Mouse (Mus musculus): ENCODE data around the gene Gmds. TPM values are rescaled to one million over a fixed set of nuclear protein-coding genes. Genes with fewer than 3 reads are reported as not detected.

Gene Gmds
- total RNA-seq, 1 experiment, result 7.3 TPM

GRCm38 (mm10) chr13:31874427-31874826, 464.1 kb downstream of the Gmds start:
- no peak for DNase-seq (ENCODE audit: low read depth, low spot score)
- Histone ChIP-seq H3K9ac (ENCODE audit: insufficient read depth, low read depth, low read length, poor library complexity, severe bottlenecking) (no peak overlapping the region), H3K4me3 (ENCODE audit: insufficient read depth in 1 of 2, low read depth in 1 of 2, low read length in 2 of 2, poor library complexity in 1 of 2, severe bottlenecking in 1 of 2) (no peak overlapping the region), H3K9me3 (ENCODE audit: control insufficient read depth, insufficient read depth, low read depth, low read length) (no peaks in the 10 kb centered on the region), H3K36me3 (ENCODE audit: control insufficient read depth, insufficient read depth, low read length, poor library complexity, severe bottlenecking) (no peaks in the 10 kb centered on the region), H3K4me1 (ENCODE audit: control insufficient read depth in 2 of 2, insufficient read depth in 2 of 2, low read length in 2 of 2, poor library complexity in 1 of 2) (no peaks in the 10 kb centered on the region), H3K27ac (ENCODE audit: insufficient read depth, low read depth, low read length, poor library complexity, severe bottlenecking) (no peak overlapping the region)
- in situ Hi-C loops (cut with MboI; ENCODE audit: low sequenced_read_pairs in 2 of 2, unreplicated experiment in 2 of 2), result no loop called here
- TF ChIP-seq MAFK (IDR thresholded peaks at IDR 0.05; ENCODE audit: insufficient read depth, low read depth, low read length) (no peak), CHD2 (IDR thresholded peaks at IDR 0.05; ENCODE audit: low read depth, low read length) (no peak), ZNF384 (IDR thresholded peaks at IDR 0.05; ENCODE audit: low read depth, low read length) (no peak), HCFC1 (IDR thresholded peaks at IDR 0.05; ENCODE audit: borderline replicate concordance, insufficient read depth, low read length) (no peak), ZC3H11A (IDR thresholded peaks at IDR 0.05; ENCODE audit: borderline replicate concordance, low read depth, low read length) (no peak)

DNA sequence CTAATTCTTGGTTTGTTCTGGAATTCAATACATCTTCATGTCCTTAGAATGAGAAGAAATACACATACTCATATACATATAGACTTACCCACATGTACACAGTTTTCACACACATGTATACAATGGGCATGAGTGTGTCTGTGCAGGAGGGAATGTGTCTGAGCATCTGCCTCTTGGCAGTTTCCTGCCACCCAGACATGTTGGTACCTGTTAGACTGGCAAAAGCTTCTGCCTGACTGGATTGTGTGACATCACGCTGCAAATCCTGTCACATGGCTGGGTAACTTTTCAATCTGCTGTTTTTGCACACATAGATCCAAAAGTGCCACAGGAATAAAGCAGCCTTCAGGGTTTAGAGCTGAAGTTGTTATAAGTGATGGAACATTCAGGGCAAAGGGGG, 465.3 kb downstream of the Gmds start:
- H3K9me3 ChIP-seq (ENCODE audit: control insufficient read depth, insufficient read depth, low read depth, low read length), result no peaks in the 10 kb centered on the region
- no peak overlapping the region for H3K27ac ChIP-seq (ENCODE audit: insufficient read depth, low read depth, low read length, poor library complexity, severe bottlenecking)
- H3K4me1 ChIP-seq (ENCODE audit: control insufficient read depth in 2 of 2, insufficient read depth in 2 of 2, low read length in 2 of 2, poor library complexity in 1 of 2), result no peaks in the 10 kb centered on the region
- no peak for DNase-seq (ENCODE audit: low read depth, low spot score)
- TF ChIP-seq CHD2 (IDR thresholded peaks at IDR 0.05; ENCODE audit: low read depth, low read length), result no peak
- no peak for TF ChIP-seq HCFC1 (IDR thresholded peaks at IDR 0.05; ENCODE audit: borderline replicate concordance, insufficient read depth, low read length)
- no peak for TF ChIP-seq ZC3H11A (IDR thresholded peaks at IDR 0.05; ENCODE audit: borderline replicate concordance, low read depth, low read length)
- TF ChIP-seq ZNF384 (IDR thresholded peaks at IDR 0.05; ENCODE audit: low read depth, low read length), result no peak
- no peak for TF ChIP-seq MAFK (IDR thresholded peaks at IDR 0.05; ENCODE audit: insufficient read depth, low read depth, low read length)
- H3K4me3 ChIP-seq (ENCODE audit: insufficient read depth in 1 of 2, low read depth in 1 of 2, low read length in 2 of 2, poor library complexity in 1 of 2, severe bottlenecking in 1 of 2), result no peak overlapping the region
- no peak overlapping the region for H3K9ac ChIP-seq (ENCODE audit: insufficient read depth, low read depth, low read length, poor library complexity, severe bottlenecking)
- in situ Hi-C loops (cut with MboI; ENCODE audit: low sequenced_read_pairs in 2 of 2, unreplicated experiment in 2 of 2), result no loop called here
- H3K36me3 ChIP-seq (ENCODE audit: control insufficient read depth, insufficient read depth, low read length, poor library complexity, severe bottlenecking), result no peaks in the 10 kb centered on the region

- TF ChIP-seq ZNF384 (IDR thresholded peaks at IDR 0.05; ENCODE audit: low read depth, low read length) (no peak), MAFK (IDR thresholded peaks at IDR 0.05; ENCODE audit: insufficient read depth, low read depth, low read length) (no peak), HCFC1 (IDR thresholded peaks at IDR 0.05; ENCODE audit: borderline replicate concordance, insufficient read depth, low read length) (no peak), ZC3H11A (IDR thresholded peaks at IDR 0.05; ENCODE audit: borderline replicate concordance, low read depth, low read length) (no peak), CHD2 (IDR thresholded peaks at IDR 0.05; ENCODE audit: low read depth, low read length) (no peak)
- H3K9me3 ChIP-seq (ENCODE audit: control insufficient read depth, insufficient read depth, low read depth, low read length), result no peaks in the 10 kb centered on the region
- H3K4me1 ChIP-seq (ENCODE audit: control insufficient read depth in 2 of 2, insufficient read depth in 2 of 2, low read length in 2 of 2, poor library complexity in 1 of 2), result no peaks in the 10 kb centered on the region
- in situ Hi-C loops (cut with MboI; ENCODE audit: low sequenced_read_pairs in 2 of 2, unreplicated experiment in 2 of 2), result no loop called here
- no peak overlapping the region for H3K4me3 ChIP-seq (ENCODE audit: insufficient read depth in 1 of 2, low read depth in 1 of 2, low read length in 2 of 2, poor library complexity in 1 of 2, severe bottlenecking in 1 of 2)
- no peak overlapping the region for H3K9ac ChIP-seq (ENCODE audit: insufficient read depth, low read depth, low read length, poor library complexity, severe bottlenecking)
- H3K36me3 ChIP-seq (ENCODE audit: control insufficient read depth, insufficient read depth, low read length, poor library complexity, severe bottlenecking), result no peaks in the 10 kb centered on the region
- no peak for DNase-seq (ENCODE audit: low read depth, low spot score)
- H3K27ac ChIP-seq (ENCODE audit: insufficient read depth, low read depth, low read length, poor library complexity, severe bottlenecking), result no peak overlapping the region
Measured at GRCm38 (mm10) chr13:31864786-31865185, 473.8 kb downstream of the Gmds start.

DNA sequence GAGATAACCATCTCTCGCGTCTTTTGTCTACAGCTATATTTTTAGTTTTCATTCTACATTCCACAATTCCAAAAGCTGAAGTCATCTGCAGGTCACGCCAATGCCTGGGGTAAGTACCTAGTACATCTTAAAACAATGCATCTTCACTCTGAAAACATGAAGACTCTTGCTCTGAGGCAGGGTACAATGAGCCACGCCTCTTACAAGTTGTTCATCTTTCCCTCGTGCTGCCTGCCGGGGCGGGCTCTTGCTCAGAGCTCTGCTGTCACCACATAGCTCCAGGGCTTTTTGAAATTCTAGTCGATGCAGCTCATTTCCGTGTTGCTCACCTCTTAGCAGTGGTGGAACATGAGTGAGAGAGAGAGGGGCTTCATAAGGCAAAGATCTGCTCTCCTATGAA, 475.1 kb downstream of the Gmds start:
- Histone ChIP-seq H3K9me3 (ENCODE audit: control insufficient read depth, insufficient read depth, low read depth, low read length) (no peaks in the 10 kb centered on the region), H3K9ac (ENCODE audit: insufficient read depth, low read depth, low read length, poor library complexity, severe bottlenecking) (no peak overlapping the region), H3K4me1 (ENCODE audit: control insufficient read depth in 2 of 2, insufficient read depth in 2 of 2, low read length in 2 of 2, poor library complexity in 1 of 2) (no peaks in the 10 kb centered on the region), H3K27ac (ENCODE audit: insufficient read depth, low read depth, low read length, poor library complexity, severe bottlenecking) (no peak overlapping the region), H3K36me3 (ENCODE audit: control insufficient read depth, insufficient read depth, low read length, poor library complexity, severe bottlenecking) (no peaks in the 10 kb centered on the region), H3K4me3 (ENCODE audit: insufficient read depth in 1 of 2, low read depth in 1 of 2, low read length in 2 of 2, poor library complexity in 1 of 2, severe bottlenecking in 1 of 2) (no peak overlapping the region)
- TF ChIP-seq CHD2 (IDR thresholded peaks at IDR 0.05; ENCODE audit: low read depth, low read length), result no peak
- no peak for TF ChIP-seq HCFC1 (IDR thresholded peaks at IDR 0.05; ENCODE audit: borderline replicate concordance, insufficient read depth, low read length)
- no peak for TF ChIP-seq ZNF384 (IDR thresholded peaks at IDR 0.05; ENCODE audit: low read depth, low read length)
- TF ChIP-seq ZC3H11A (IDR thresholded peaks at IDR 0.05; ENCODE audit: borderline replicate concordance, low read depth, low read length), result no peak
- no peak for TF ChIP-seq MAFK (IDR thresholded peaks at IDR 0.05; ENCODE audit: insufficient read depth, low read depth, low read length)
- in situ Hi-C loops (cut with MboI; ENCODE audit: low sequenced_read_pairs in 2 of 2, unreplicated experiment in 2 of 2), result no loop called here
- no peak for DNase-seq (ENCODE audit: low read depth, low spot score)

- no peak for DNase-seq (ENCODE audit: low read depth, low spot score)
- Histone ChIP-seq H3K9me3 (ENCODE audit: control insufficient read depth, insufficient read depth, low read depth, low read length) (no peaks in the 10 kb centered on the region), H3K27ac (ENCODE audit: insufficient read depth, low read depth, low read length, poor library complexity, severe bottlenecking) (no peak overlapping the region), H3K4me3 (ENCODE audit: insufficient read depth in 1 of 2, low read depth in 1 of 2, low read length in 2 of 2, poor library complexity in 1 of 2, severe bottlenecking in 1 of 2) (no peak overlapping the region), H3K36me3 (ENCODE audit: control insufficient read depth, insufficient read depth, low read length, poor library complexity, severe bottlenecking) (no peaks in the 10 kb centered on the region), H3K4me1 (ENCODE audit: control insufficient read depth in 2 of 2, insufficient read depth in 2 of 2, low read length in 2 of 2, poor library complexity in 1 of 2) (no peaks in the 10 kb centered on the region), H3K9ac (ENCODE audit: insufficient read depth, low read depth, low read length, poor library complexity, severe bottlenecking) (no peak overlapping the region)
- in situ Hi-C loops (cut with MboI; ENCODE audit: low sequenced_read_pairs in 2 of 2, unreplicated experiment in 2 of 2), result no loop called here
- TF ChIP-seq CHD2 (IDR thresholded peaks at IDR 0.05; ENCODE audit: low read depth, low read length), result no peak
- no peak for TF ChIP-seq HCFC1 (IDR thresholded peaks at IDR 0.05; ENCODE audit: borderline replicate concordance, insufficient read depth, low read length)
- TF ChIP-seq ZC3H11A (IDR thresholded peaks at IDR 0.05; ENCODE audit: borderline replicate concordance, low read depth, low read length), result no peak
- TF ChIP-seq ZNF384 (IDR thresholded peaks at IDR 0.05; ENCODE audit: low read depth, low read length), result no peak
- TF ChIP-seq MAFK (IDR thresholded peaks at IDR 0.05; ENCODE audit: insufficient read depth, low read depth, low read length), result no peak
Measured at GRCm38 (mm10) chr13:31860200-31860599, 478.3 kb downstream of the Gmds start.

Data from ES-E14 (cell line).